Mouse (Mus musculus): ENCODE data around the gene Gcc1. TPM values are rescaled to one million over a fixed set of nuclear protein-coding genes. Genes with fewer than 3 reads are reported as not detected.

Gene Gcc1
- polyA plus RNA-seq, 1 experiment from 2014 or later: 12.8 TPM

DNA sequence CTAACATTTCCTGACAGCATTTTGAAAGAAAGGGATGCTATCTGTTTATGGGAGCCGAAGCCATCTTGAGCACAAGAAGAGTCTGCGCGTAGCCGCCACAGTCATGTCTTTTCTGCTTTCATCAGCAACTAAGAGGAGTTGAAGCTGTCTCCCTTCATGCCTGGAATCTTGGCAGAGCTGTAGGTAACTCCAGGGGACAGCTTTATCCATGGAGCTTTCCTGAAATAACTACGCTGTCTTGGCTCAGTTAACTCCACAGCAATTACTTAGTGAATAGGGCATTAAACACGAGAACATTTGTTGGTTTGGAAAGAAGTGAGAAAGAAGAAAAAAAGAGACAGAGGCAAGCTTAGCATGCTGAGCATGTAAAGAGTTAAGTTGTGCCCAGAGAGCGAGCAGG, 19.7 kb upstream of the Gcc1 start:
- H3K36me3 ChIP-seq: no peaks in the 10 kb centered on the region
- peaks cover 6% of the 10 kb centered on the region; the same call in 1 of the 2 replicates for H3K4me1 ChIP-seq
- ATAC-seq (ENCODE audit: low FRiP score): no peak
- H3K9ac ChIP-seq (replicated peaks): no peak overlapping the region
- peaks cover 28% of the 10 kb centered on the region for H3K27me3 ChIP-seq (replicated peaks)
- H3K27ac ChIP-seq (replicated peaks): no peak overlapping the region
- no peak overlapping the region for H3K4me2 ChIP-seq
- H3K4me3 ChIP-seq (replicated peaks): no peak overlapping the region
- WGBS: 59% methylated on average over 7 of the region's 7 CpGs
- H3K9me3 ChIP-seq (replicated peaks): no peaks in the 10 kb centered on the region

DNA sequence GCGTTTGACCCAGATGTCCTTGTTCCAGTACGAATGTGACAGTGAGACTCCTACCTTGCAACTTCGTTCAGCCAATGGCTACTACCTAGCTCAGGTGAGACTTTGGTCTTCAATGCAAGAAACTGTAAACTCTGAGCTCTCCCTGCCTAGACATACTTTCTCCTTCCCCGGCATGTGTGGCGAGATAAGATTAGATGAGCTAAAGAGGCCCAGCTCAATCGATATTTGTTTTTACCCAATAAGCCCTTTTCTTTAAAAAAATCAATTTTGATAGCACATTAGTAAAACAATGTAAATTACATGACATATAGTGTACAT, 3.3 kb upstream of the Gcc1 start:
- H3K4me1 ChIP-seq: no peaks in the 10 kb centered on the region
- no peaks in the 10 kb centered on the region for H3K27me3 ChIP-seq (replicated peaks)
- no peak for ATAC-seq (ENCODE audit: low FRiP score)
- H3K27ac ChIP-seq (replicated peaks): no peak overlapping the region
- H3K4me3 ChIP-seq (replicated peaks): no peak overlapping the region
- no peaks in the 10 kb centered on the region for H3K9me3 ChIP-seq (replicated peaks)
- no peak overlapping the region for H3K9ac ChIP-seq (replicated peaks)
- 76% methylated on average over 6 of the region's 6 CpGs for WGBS
- no peak overlapping the region for H3K4me2 ChIP-seq
- peaks cover 4% of the 10 kb centered on the region for H3K36me3 ChIP-seq

DNA sequence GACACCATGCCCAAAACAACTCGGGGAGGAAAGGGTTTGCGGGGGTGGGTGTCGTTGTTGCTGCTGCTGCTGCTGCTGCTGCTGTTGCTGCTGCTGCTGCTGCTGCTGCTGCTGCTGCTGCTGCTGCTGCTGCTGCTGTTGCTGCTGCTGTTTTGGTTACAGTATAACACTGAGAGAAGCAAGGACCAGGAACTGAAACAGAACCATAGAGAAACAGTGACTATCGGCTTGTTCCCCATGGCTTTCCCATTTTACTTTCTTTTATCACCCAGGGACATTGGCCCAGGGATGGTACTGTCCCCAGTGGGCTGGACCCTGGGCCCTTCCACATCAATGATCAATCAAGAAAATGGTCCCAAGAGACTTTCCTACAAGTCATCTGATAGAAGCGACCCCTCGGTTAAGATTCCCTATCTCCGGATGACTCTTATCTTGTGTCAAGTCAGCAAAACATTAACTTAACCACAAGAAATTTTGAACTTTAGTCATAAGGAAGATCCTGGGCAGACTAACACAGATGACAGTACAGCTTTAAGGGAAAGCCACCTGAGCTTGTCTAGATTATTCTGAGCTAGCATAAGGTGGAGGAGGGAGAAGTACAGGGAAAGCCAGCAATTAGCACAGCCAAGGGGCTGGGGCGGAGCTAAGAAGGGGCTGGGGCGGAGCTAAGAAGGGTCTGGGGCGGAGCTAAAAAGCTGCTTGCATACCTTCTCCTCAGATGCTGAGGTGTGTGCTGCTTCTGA, 2.8 kb upstream of the Gcc1 start:
- H3K27me3 ChIP-seq (replicated peaks): no peaks in the 10 kb centered on the region

DNA sequence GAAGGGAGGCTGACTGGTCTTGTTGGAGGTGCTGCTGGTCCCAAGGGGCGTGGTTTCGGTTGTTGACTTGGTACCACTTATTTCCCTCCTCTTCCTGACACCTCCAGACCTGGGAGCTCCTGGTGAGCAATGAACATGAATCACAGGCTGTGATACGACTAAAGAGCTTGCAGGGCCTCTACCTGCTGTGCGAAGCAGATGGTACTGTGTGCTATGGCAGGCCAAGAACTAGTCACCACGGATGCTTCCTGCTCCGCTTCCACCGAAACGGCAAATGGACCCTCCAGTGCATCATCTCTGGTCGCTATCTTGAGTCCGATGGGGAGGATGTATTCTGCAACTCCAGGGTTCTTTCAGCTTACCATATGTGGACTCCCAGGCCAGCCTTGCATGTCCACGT, 1.7 kb upstream of the Gcc1 start:
- peaks cover 13% of the 10 kb centered on the region for H3K4me1 ChIP-seq
- no peak overlapping the region for H3K4me2 ChIP-seq
- 87% methylated on average over 11 of the region's 11 CpGs for WGBS
- no peak for ATAC-seq (ENCODE audit: low FRiP score)
- no peaks in the 10 kb centered on the region for H3K9me3 ChIP-seq (replicated peaks)
- no peak overlapping the region for H3K27ac ChIP-seq (replicated peaks)
- H3K27me3 ChIP-seq (replicated peaks): no peaks in the 10 kb centered on the region
- no peak overlapping the region for H3K4me3 ChIP-seq (replicated peaks)
- H3K9ac ChIP-seq (replicated peaks): no peak overlapping the region
- H3K36me3 ChIP-seq: peaks cover 14% of the 10 kb centered on the region

More for the DNA sequence above, 2.8 kb upstream of the Gcc1 start:
- peaks cover 9% of the 10 kb centered on the region for H3K36me3 ChIP-seq
- no peaks in the 10 kb centered on the region for H3K9me3 ChIP-seq (replicated peaks)
- no peak overlapping the region for H3K27ac ChIP-seq (replicated peaks)
- H3K9ac ChIP-seq (replicated peaks): no peak overlapping the region
- H3K4me1 ChIP-seq: peaks cover 3% of the 10 kb centered on the region; the same call in 1 of the 2 replicates
- no peak for ATAC-seq (ENCODE audit: low FRiP score)
- H3K4me2 ChIP-seq: no peak overlapping the region
- H3K4me3 ChIP-seq (replicated peaks): no peak overlapping the region
- 85% methylated on average over 10 of the region's 10 CpGs for WGBS

DNA sequence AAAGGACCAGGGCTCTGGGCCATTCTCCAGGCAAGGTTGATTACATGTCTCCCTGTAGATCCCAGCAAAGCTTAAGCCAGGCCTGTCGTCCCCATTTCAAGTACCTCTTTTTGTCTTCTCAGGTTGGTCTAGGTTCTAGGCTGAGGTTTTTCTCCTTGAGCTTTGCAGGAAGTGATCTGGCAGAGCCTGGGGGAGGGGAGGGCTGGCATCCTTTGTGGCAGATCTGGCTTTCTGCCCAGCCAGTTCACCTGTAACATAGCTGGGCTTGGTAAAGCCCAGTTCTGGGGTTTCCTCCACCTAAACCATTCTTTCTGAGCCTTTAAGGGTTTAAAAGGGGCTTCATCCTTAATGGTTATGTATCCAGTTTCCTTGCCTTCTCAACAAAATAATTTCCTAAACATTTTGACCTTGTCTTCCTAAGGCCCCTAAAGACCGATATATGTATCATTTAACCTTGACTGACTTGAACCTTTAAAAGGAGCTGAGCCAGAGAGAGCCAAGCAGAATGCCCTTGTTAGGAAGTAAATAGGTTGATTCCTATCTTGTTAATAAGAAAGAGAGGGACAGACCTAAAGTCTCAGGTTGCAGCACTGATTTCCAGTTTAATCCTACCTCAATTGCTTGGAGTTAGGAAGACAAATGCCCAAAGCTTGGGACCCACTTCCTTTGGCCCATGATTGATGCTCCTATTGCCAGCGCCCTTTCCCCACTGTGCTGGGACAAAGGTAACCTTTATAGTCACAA, 922 bp downstream of the Gcc1 start, which contains the start of gene Fscn3:
Fscn3 (plus strand) TSS at position 694 of the 744 bp plus-strand sequence.
- Histone ChIP-seq H3K9me3 (replicated peaks) (no peaks in the 10 kb centered on the region), H3K4me2 (no peak within 1 kb of the TSS), H3K27me3 (replicated peaks) (no peaks in the 10 kb centered on the region), H3K36me3 (peaks cover 14% of the 10 kb centered on the region), H3K4me1 (peaks cover 28% of the 10 kb centered on the region), H3K9ac (replicated peaks) (no peak within 1 kb of the TSS), H3K4me3 (replicated peaks) (no peak within 1 kb of the TSS), H3K27ac (replicated peaks) (no peak within 1 kb of the TSS)
- WGBS: 78% methylated on average over 3 of the region's 3 CpGs
- no peak for ATAC-seq (ENCODE audit: low FRiP score)

DNA sequence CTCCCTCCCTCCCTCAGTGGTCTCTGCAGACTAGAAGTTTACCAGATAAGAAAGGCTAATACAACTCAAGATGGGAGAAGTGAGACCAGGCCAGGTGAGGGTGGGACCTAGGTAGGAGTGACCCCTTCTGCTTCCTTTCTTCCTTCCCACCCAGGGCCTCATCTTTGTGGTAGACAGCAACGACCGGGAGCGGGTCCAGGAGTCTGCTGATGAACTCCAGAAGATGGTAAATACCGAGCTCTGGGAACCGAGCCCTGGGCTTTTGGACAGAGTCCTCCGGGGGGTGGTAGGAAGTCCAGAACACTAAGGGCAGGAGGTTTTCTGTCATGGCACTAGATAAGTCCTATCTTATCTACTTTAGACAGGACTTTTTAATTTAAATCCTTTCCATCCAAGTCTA, 3.2 kb downstream of the Gcc1 start:
- Histone ChIP-seq H3K9me3 (replicated peaks) (no peaks in the 10 kb centered on the region), H3K4me2 (peak overlapping the region; percentile 68), H3K9ac (replicated peaks) (no peak overlapping the region), H3K36me3 (peaks cover 14% of the 10 kb centered on the region), H3K4me3 (replicated peaks) (peak overlapping the region; percentile 86; the same call in 1 of the 2 replicates), H3K27me3 (replicated peaks) (no peaks in the 10 kb centered on the region), H3K27ac (replicated peaks) (no peak overlapping the region), H3K4me1 (peaks cover 44% of the 10 kb centered on the region)
- WGBS: 94% methylated on average over 6 of the region's 6 CpGs
- no peak for ATAC-seq (ENCODE audit: low FRiP score)

DNA sequence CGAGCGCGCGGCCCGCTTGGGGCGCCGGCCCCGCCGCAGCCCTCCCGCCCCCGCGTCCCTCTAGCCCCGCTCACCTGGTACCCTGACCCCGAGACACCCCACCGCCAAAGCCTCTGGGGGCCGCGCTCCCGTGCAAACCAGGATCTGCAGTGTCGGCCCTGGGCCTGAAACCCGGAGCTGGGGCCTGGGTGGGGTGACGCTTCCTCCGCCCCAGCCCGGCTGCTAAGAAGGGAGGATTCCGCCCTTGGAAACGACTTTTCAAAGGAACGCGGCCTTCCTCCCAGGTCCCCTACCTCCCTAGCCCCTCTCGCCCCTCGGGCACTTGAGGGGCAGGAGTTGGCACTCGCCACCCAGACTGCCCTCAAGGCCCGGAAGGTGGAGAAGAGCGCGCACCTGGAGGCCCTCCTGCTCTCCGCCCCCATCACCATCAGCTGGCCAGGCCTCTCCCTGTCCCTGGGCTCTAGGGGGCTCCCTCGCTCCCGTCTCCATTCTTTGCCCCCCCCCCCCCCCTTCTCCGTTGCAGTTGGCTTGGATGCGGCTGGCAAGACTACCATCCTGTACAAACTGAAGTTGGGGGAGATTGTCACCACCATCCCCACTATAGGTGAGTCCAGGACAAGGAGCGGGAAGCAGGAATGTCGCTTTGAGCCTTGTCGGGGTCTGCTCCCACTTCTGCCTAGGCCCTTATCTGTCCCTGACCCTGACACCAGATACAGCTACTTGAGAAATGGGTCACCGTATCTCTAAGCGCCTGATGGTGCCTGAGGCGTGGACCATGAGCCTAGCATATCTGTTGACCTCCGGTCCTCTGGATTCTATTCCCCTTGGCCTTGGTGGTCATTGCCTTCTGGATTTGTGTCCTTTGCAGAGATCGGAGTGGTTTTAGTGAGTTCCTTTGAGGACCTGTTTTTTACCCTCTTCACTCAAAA, 4.2 kb downstream of the Gcc1 start:
- peak overlapping the region; percentile 68 for H3K4me2 ChIP-seq
- H3K27me3 ChIP-seq (replicated peaks): no peaks in the 10 kb centered on the region
- ATAC-seq (ENCODE audit: low FRiP score): peak; percentile 56
- peak overlapping the region; percentile 86 for H3K4me3 ChIP-seq (replicated peaks)
- peaks cover 15% of the 10 kb centered on the region for H3K36me3 ChIP-seq
- H3K9me3 ChIP-seq (replicated peaks): no peaks in the 10 kb centered on the region
- 12% methylated on average over 41 of the region's 46 CpGs for WGBS
- H3K9ac ChIP-seq (replicated peaks): peak overlapping the region; percentile 99
- H3K27ac ChIP-seq (replicated peaks): peak overlapping the region; percentile 82
- peaks cover 54% of the 10 kb centered on the region for H3K4me1 ChIP-seq

DNA sequence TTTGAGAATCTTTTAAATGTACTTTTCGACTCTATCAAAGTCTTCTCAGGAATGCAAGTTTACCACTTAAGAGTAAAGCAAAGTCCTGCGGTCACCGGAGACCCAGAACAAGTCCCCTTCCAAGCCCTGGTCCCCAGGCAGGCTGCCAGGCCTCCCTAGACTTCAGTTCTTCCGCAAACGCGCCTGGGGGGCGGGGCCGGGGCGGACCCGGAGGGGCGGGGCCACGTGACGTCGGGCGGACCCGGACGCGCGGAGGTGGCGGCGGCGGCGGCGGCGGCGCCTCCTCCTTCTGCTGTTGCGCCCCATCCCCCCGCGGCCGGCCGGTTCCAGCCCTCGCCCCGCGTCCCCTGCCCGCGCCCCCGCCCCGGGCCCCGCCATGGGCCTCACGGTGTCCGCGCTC, 4.9 kb downstream of the Gcc1 start, which contains the start of gene Arf5:
Arf5 (plus strand) TSS at position 248 of the 400 bp plus-strand sequence.
- ATAC-seq (ENCODE audit: low FRiP score): peak; percentile 80
- under 1% methylated on average over 31 of the region's 42 CpGs for WGBS
- Histone ChIP-seq H3K4me3 (replicated peaks) (peak within 1 kb of the TSS; percentile 86), H3K9me3 (replicated peaks) (no peaks in the 10 kb centered on the region), H3K4me2 (peak within 1 kb of the TSS; percentile 68), H3K4me1 (peaks cover 61% of the 10 kb centered on the region), H3K9ac (replicated peaks) (peak within 1 kb of the TSS; percentile 99), H3K27ac (replicated peaks) (peak within 1 kb of the TSS; percentile 82), H3K27me3 (replicated peaks) (no peaks in the 10 kb centered on the region), H3K36me3 (peaks cover 22% of the 10 kb centered on the region)

DNA sequence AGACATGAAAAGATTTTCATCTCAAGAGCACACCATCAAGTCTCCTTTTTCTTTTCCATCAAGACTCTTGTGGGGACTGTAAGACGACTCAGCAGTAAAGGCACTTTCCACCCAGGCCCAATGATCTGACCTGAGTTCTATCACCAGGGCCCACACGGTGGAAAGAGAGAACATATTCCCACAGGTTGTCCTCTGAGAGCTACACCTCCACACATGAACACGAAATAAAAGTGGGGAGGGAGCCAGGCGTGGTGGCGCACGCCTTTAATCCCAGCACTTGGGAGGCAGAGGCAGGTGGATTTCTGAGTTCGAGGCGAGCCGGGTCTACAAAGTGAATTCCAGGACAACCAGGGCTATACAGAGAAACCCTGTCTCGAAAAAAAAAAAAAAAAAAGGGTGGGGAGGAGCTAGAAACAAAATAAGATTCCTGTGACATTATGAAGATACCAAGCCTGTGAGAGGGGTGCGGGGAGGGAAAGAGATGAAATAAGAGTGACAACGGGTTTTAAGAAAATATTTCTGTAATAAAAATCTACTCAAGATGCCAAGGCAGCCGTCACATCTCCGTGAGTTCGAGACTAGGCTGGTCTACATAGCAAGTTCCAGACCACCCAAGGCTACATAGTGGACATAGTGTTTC, 5.4 kb downstream of the Gcc1 start:
- WGBS: 72% methylated on average over 15 of the region's 15 CpGs
- peak overlapping the region; percentile 68 for H3K4me2 ChIP-seq
- ATAC-seq (ENCODE audit: low FRiP score): peak; percentile 2
- peak overlapping the region; percentile 82 for H3K27ac ChIP-seq (replicated peaks)
- H3K36me3 ChIP-seq: peaks cover 28% of the 10 kb centered on the region
- H3K4me3 ChIP-seq (replicated peaks): peak overlapping the region; percentile 86
- H3K4me1 ChIP-seq: peaks cover 66% of the 10 kb centered on the region
- no peak overlapping the region for H3K9ac ChIP-seq (replicated peaks)
- no peaks in the 10 kb centered on the region for H3K27me3 ChIP-seq (replicated peaks)
- H3K9me3 ChIP-seq (replicated peaks): no peaks in the 10 kb centered on the region

DNA sequence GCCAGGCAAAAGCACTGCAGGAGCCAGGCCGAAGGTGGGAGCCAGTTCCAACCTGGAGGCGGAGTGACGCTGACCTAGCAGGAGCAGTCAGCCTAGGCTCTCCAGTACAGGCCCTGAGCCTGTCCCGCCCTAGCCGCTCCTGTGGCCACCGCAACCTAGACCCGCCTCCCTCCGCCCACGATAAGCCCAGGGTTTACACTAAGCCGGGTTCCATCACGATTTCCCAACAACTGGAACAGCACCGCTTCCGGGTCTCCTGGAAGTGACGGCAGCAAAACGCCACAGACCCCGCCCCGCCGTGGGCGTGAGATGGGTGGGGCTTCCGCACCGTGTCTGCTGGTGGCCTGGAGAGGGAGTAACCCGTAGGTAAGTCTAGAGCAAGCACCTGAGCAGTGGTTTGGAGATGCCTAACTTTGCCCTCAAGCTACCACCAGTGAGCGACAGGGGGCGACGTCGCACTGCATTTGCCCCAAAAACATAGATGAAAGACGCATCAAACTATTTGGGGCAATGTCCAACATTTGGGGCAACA, 6.7 kb downstream of the Gcc1 start:
- peak; percentile 89 for ATAC-seq (ENCODE audit: low FRiP score)
- peaks cover 36% of the 10 kb centered on the region for H3K36me3 ChIP-seq
- no peaks in the 10 kb centered on the region for H3K9me3 ChIP-seq (replicated peaks)
- peak overlapping the region; percentile 47 for H3K9ac ChIP-seq (replicated peaks)
- peak overlapping the region; percentile 51 for H3K4me3 ChIP-seq (replicated peaks)
- H3K4me2 ChIP-seq: peak overlapping the region; percentile 89
- H3K27me3 ChIP-seq (replicated peaks): no peaks in the 10 kb centered on the region
- H3K4me1 ChIP-seq: peaks cover 77% of the 10 kb centered on the region
- WGBS: under 1% methylated on average over 27 of the region's 27 CpGs
- H3K27ac ChIP-seq (replicated peaks): peak overlapping the region; percentile 14

DNA sequence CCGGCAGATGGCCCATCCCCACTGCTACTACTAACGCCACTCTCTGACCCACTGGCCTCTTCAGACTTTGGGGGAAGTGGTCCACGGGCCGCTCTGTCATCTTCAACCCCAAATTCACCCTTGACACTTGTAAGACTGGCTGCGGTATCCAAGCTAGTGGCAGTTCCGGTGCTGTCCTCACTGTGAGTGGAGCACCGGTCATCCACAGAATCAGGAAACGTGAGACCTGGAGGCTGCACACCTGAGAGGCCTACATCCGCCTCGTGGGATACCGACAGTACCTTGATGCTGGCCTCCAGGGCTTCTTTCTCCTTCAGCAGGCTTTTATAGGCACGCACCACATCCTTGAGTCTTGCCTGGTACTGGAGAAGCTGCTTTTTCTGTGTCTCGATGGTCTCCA, 7.3 kb downstream of the Gcc1 start:
- peaks cover 30% of the 10 kb centered on the region for H3K36me3 ChIP-seq

More for the DNA sequence above, 7.3 kb downstream of the Gcc1 start:
- H3K4me3 ChIP-seq (replicated peaks): peak overlapping the region; percentile 51
- no peak for ATAC-seq (ENCODE audit: low FRiP score)
- no peak overlapping the region for H3K27ac ChIP-seq (replicated peaks)
- H3K27me3 ChIP-seq (replicated peaks): no peaks in the 10 kb centered on the region
- peaks cover 73% of the 10 kb centered on the region for H3K4me1 ChIP-seq
- H3K9ac ChIP-seq (replicated peaks): peak overlapping the region; percentile 47
- H3K4me2 ChIP-seq: peak overlapping the region; percentile 89
- WGBS: 31% methylated on average over 13 of the region's 13 CpGs
- H3K9me3 ChIP-seq (replicated peaks): no peaks in the 10 kb centered on the region

All from neural tube, embryonic 15.5 days (tissue).